Mouse (Mus musculus) bone marrow, adult 2 months (tissue): ENCODE measurements around the gene Acad10.

ENCODE experiments used
- CTCF ChIP-seq: fragments of 200-500 bp; IDR thresholded peaks from 2 replicates; pipeline ENCODE4 v1.5.1; 2011; ENCODE audit warnings: low read length, control low read depth; ENCODE audit not compliant: control insufficient read depth, insufficient read depth
- POLR2A ChIP-seq: fragments of 200-500 bp; IDR thresholded peaks from 2 replicates; pipeline ENCODE4 v1.6.1; 2011; ENCODE audit warnings: low read depth, mild to moderate bottlenecking, control low read depth, low read length, borderline replicate concordance; ENCODE audit not compliant: control insufficient read depth

DNA sequence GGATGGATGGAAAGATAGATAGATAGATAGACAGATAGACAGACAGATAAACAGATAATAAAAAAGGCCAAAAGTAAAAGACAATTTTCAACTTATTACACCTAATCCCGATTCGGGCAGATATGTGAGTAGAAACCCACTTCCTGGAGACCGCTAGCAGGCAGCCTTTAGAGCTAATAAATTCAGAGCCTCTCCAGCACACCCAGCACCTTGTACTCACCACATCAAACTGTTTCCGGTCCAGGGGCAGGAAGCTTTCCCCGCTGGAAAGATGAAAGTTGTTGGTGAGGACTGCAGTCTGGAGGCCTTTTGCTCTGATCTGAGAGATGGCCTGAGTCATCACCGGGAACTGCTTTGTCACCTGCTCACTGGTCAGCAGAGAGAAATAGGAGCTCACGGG lies 11.2 kb downstream of the Acad10 start:
- TF ChIP-seq CTCF (no peak), POLR2A (no peak)
